Mouse (Mus musculus): ENCODE data around the gene Swap70. TPM values are rescaled to one million over a fixed set of nuclear protein-coding genes. Genes with fewer than 3 reads are reported as not detected.
A peak's percentile ranks its signal among the peaks of the same experiment; 100 is the strongest.

The Swap70 gene
- total RNA-seq, 2 experiments from 2014 or later = 18.6 to 38.6 TPM

GRCm38 (mm10) chr7:110236085-110236484, 14.6 kb downstream of the Swap70 start:
- ATAC-seq (replicated peaks; ENCODE audit: low FRiP score, low TSS enrichment, poor library complexity, severe bottlenecking) = no peak

GRCm38 (mm10) chr7:110237451-110237836, 15.9 kb downstream of the Swap70 start:
- no peak for ATAC-seq (replicated peaks; ENCODE audit: low FRiP score, low TSS enrichment, poor library complexity, severe bottlenecking)

GRCm38 (mm10) chr7:110237837-110238451, 16.4 kb downstream of the Swap70 start:
- no peak for ATAC-seq (replicated peaks; ENCODE audit: low FRiP score, low TSS enrichment, poor library complexity, severe bottlenecking)

GRCm38 (mm10) chr7:110239590-110239989, 18.1 kb downstream of the Swap70 start:
- ATAC-seq (replicated peaks; ENCODE audit: low FRiP score, low TSS enrichment, poor library complexity, severe bottlenecking) = no peak

GRCm38 (mm10) chr7:110241472-110242289, 20.2 kb downstream of the Swap70 start:
- ATAC-seq (replicated peaks; ENCODE audit: low FRiP score, low TSS enrichment, poor library complexity, severe bottlenecking) = peak; percentile 54

- ATAC-seq (replicated peaks; ENCODE audit: low FRiP score, low TSS enrichment, poor library complexity, severe bottlenecking) = peak; percentile 56
Observed at GRCm38 (mm10) chr7:110242290-110242581, 20.7 kb downstream of the Swap70 start.

- ATAC-seq (replicated peaks; ENCODE audit: low FRiP score, low TSS enrichment, poor library complexity, severe bottlenecking) = no peak
Observed at GRCm38 (mm10) chr7:110245128-110245527, 23.6 kb downstream of the Swap70 start.

- no peak for ATAC-seq (replicated peaks; ENCODE audit: low FRiP score, low TSS enrichment, poor library complexity, severe bottlenecking)
Observed at GRCm38 (mm10) chr7:110246526-110246925, 25.0 kb downstream of the Swap70 start.

- no peak for ATAC-seq (replicated peaks; ENCODE audit: low FRiP score, low TSS enrichment, poor library complexity, severe bottlenecking)
Observed at GRCm38 (mm10) chr7:110247801-110248200, 26.3 kb downstream of the Swap70 start.

- no peak for ATAC-seq (replicated peaks; ENCODE audit: low FRiP score, low TSS enrichment, poor library complexity, severe bottlenecking)
Observed at GRCm38 (mm10) chr7:110248677-110249076, 27.2 kb downstream of the Swap70 start.

GRCm38 (mm10) chr7:110253861-110254260, 32.4 kb downstream of the Swap70 start:
- ATAC-seq (replicated peaks; ENCODE audit: low FRiP score, low TSS enrichment, poor library complexity, severe bottlenecking) = peak; percentile 75

GRCm38 (mm10) chr7:110254395-110254794, 32.9 kb downstream of the Swap70 start:
- no peak for ATAC-seq (replicated peaks; ENCODE audit: low FRiP score, low TSS enrichment, poor library complexity, severe bottlenecking)

- no peak for ATAC-seq (replicated peaks; ENCODE audit: low FRiP score, low TSS enrichment, poor library complexity, severe bottlenecking)
Observed at GRCm38 (mm10) chr7:110257059-110257458, 35.5 kb downstream of the Swap70 start.

- no peak for ATAC-seq (replicated peaks; ENCODE audit: low FRiP score, low TSS enrichment, poor library complexity, severe bottlenecking)
Observed at GRCm38 (mm10) chr7:110258196-110258950, 36.9 kb downstream of the Swap70 start.

- no peak for ATAC-seq (replicated peaks; ENCODE audit: low FRiP score, low TSS enrichment, poor library complexity, severe bottlenecking)
Observed at GRCm38 (mm10) chr7:110259966-110260711, 38.6 kb downstream of the Swap70 start.

GRCm38 (mm10) chr7:110261807-110262206, 40.3 kb downstream of the Swap70 start:
- no peak for ATAC-seq (replicated peaks; ENCODE audit: low FRiP score, low TSS enrichment, poor library complexity, severe bottlenecking)

- no peak for ATAC-seq (replicated peaks; ENCODE audit: low FRiP score, low TSS enrichment, poor library complexity, severe bottlenecking)
Observed at GRCm38 (mm10) chr7:110262661-110263060, 41.1 kb downstream of the Swap70 start.

- ATAC-seq (replicated peaks; ENCODE audit: low FRiP score, low TSS enrichment, poor library complexity, severe bottlenecking) = no peak
Observed at GRCm38 (mm10) chr7:110263474-110263873, 42.0 kb downstream of the Swap70 start.

- ATAC-seq (replicated peaks; ENCODE audit: low FRiP score, low TSS enrichment, poor library complexity, severe bottlenecking) = peak; percentile 84
Observed at GRCm38 (mm10) chr7:110265796-110266195, 44.3 kb downstream of the Swap70 start.

- no peak for ATAC-seq (replicated peaks; ENCODE audit: low FRiP score, low TSS enrichment, poor library complexity, severe bottlenecking)
Observed at GRCm38 (mm10) chr7:110267014-110267413, 45.5 kb downstream of the Swap70 start.

Measured in megakaryocyte-erythroid progenitor cell, adult 5-6 weeks (primary cell).